8 mouse cellular contexts compared by ENCODE assay signal in the genomic region with DNA sequence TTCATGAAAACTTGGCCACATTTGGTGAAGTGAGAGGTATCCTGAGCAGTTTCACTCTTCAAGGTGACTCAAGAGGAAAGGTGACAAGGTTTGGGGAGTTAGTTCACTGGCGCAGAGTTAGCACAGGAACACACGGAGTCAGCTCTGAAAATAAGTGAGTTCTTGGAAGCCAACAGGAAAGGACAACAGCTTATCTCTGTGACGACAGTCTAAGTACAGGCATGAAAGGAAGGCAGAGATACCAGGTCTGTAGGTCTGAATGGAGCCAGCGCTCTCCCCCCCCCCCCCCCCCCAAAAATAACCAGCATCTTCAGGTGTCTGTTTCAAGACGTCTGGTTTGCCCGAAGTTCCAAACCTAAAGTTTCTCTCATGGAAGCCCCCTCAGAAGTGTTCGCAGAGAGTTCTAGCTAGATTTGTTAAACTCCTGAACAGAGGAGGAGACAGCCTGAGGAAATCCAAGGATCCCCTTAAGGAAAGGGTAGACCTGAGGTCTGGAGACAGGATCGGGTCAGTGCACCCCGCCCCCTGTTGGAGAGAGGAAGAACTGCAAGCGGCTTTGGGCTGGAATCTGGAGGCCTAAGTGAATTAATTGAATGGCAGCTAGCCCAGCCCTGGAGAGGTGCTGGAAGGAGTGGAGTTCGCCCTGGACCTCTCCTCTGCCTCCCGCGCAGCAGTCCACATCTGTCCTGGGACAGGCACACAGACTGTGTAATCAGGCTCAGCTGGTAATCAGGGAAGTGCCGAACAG. TPM values are rescaled to one million over a fixed set of nuclear protein-coding genes. Genes with fewer than 3 reads are reported as not detected.
DNase-seq lines count a peak whose midpoint lies in the region; ATAC-seq and TF ChIP-seq lines count a peak whose summit lies in the region.

No protein-coding gene starts in this region.

- WGBS in forebrain, embryonic 16.5 days: 46% methylated on average over 14 of the region's 14 CpGs
- WGBS in lung, embryonic 14.5 days: 35% methylated on average over 14 of the region's 14 CpGs

- no peaks in the 10 kb centered on the region for H3K36me3 ChIP-seq in forebrain, embryonic 16.5 days (ENCODE audit: control insufficient read depth, insufficient read depth)
- no peaks in the 10 kb centered on the region for H3K36me3 ChIP-seq in lung, embryonic 14.5 days (ENCODE audit: insufficient read depth)

- no peaks in the 10 kb centered on the region for H3K27me3 ChIP-seq in forebrain, embryonic 16.5 days (replicated peaks; ENCODE audit: control insufficient read depth, insufficient read depth, low read length)
- no peaks in the 10 kb centered on the region for H3K27me3 ChIP-seq in lung, embryonic 14.5 days (ENCODE audit: insufficient read depth, low read length)

- peak; percentile 91 for TF ChIP-seq CTCF in lung, embryonic 14.5 days (IDR thresholded peaks at IDR 0.05; ENCODE audit: low read depth)

- no peak overlapping the region for H3K9ac ChIP-seq in forebrain, embryonic 16.5 days (replicated peaks; ENCODE audit: low read depth, low read length)
- no peak overlapping the region for H3K9ac ChIP-seq in lung, embryonic 14.5 days

- no peaks in the 10 kb centered on the region for H3K4me1 ChIP-seq in forebrain, embryonic 16.5 days (replicated peaks; ENCODE audit: control insufficient read depth, insufficient read depth, low read length)
- H3K4me1 ChIP-seq in lung, embryonic 14.5 days (ENCODE audit: insufficient read depth): no peaks in the 10 kb centered on the region

- ATAC-seq in forebrain, embryonic 16.5 days: peak; percentile 57; the same call in 1 of the 2 replicates
- ATAC-seq in lung, embryonic 14.5 days (ENCODE audit: insufficient read depth): peak; percentile 85; the same call in 1 of the 2 replicates
- ATAC-seq in inflammation-experienced regulatory T-cells, adult 6 months: no peak

- intact Hi-C loops in heart, postnatal 25 days (cut with DNase I): loop anchor here (5.0 kb wide), 1 partner anchor 165 kb away; no protein-coding TSS in a partner anchor

- H3K4me2 ChIP-seq in forebrain, embryonic 16.5 days (ENCODE audit: low read length): no peak overlapping the region
- H3K4me2 ChIP-seq in lung, embryonic 14.5 days: no peak overlapping the region

- no peak overlapping the region for H3K4me3 ChIP-seq in forebrain, embryonic 16.5 days (replicated peaks; ENCODE audit: low read length)
- no peak overlapping the region for H3K4me3 ChIP-seq in lung, embryonic 14.5 days (ENCODE audit: low read depth, low read length)

- H3K27ac ChIP-seq in forebrain, embryonic 16.5 days (ENCODE audit: low read length): no peak overlapping the region
- no peak overlapping the region for H3K27ac ChIP-seq in lung, embryonic 14.5 days (ENCODE audit: low read depth)

- peak; percentile 90 for DNase-seq in R1 (ENCODE audit: low read depth, low spot score)
- DNase-seq in cerebellum, adult 11-12 months: peak; percentile 61
- peak; percentile 26 for DNase-seq in heart, postnatal 25 days (ENCODE audit: low spot score)
- DNase-seq in layer of hippocampus, adult 9-10 months (ENCODE audit: low spot score): peak; percentile 7
- peak; percentile 81 for DNase-seq in lung, embryonic 14.5 days
- peak; percentile 78 for DNase-seq in retina, postnatal 1 day

- H3K9me3 ChIP-seq in forebrain, embryonic 16.5 days (ENCODE audit: control insufficient read depth, low read length): no peaks in the 10 kb centered on the region
- no peaks in the 10 kb centered on the region for H3K9me3 ChIP-seq in lung, embryonic 14.5 days (ENCODE audit: low read depth, low read length)

RNA-seq across cellular contexts. Expression of a gene that starts 24.1 kb away (rescaled TPM):
- polyA plus RNA-seq in forebrain, embryonic 16.5 days (2015; fragmentation: Nextera tagmentation; extraction: Ambion mirVana): 0.33 and 0.47 TPM in 2 replicates
- total RNA-seq in heart, postnatal 25 days (2021): 1,000 to 10,000 TPM; 1,096 to 1,107 TPM
- polyA plus RNA-seq in lung, embryonic 14.5 days (2014; fragmentation: Nextera tagmentation; extraction: Ambion mirVana): 0.43 and 3.6 TPM in 2 replicates
- not detected for polyA plus RNA-seq in inflammation-experienced regulatory T-cells, adult 6 months (2017; shearing (Covaris generic))

RNA-seq across cellular contexts. Expression of a gene that starts 52.2 kb away (rescaled TPM):
- 19.0 and 19.6 TPM in 2 replicates for polyA plus RNA-seq in forebrain, embryonic 16.5 days (2015; fragmentation: Nextera tagmentation; extraction: Ambion mirVana)
- total RNA-seq in heart, postnatal 25 days (2021): not detected
- polyA plus RNA-seq in lung, embryonic 14.5 days (2014; fragmentation: Nextera tagmentation; extraction: Ambion mirVana): not detected in 2 replicates
- polyA plus RNA-seq in inflammation-experienced regulatory T-cells, adult 6 months (2017; shearing (Covaris generic)): not detected

Comparison
In these comparisons a context has a peak if more than half of its experiments do, and no peak if none do; other contexts are left out.
1. DNase-seq: peak in every context shown above with its lines; median percentile 90 in R1; 81 in lung, embryonic 14.5 days; 78 in retina, postnatal 1 day; 61 in cerebellum, adult 11-12 months; 26 in heart, postnatal 25 days; 7 in layer of hippocampus, adult 9-10 months.
2. RNA of a gene that starts 52.2 kb away (polyA plus RNA-seq): 19.0 to 19.6 TPM in forebrain, embryonic 16.5 days; not detected in lung, embryonic 14.5 days and not detected in inflammation-experienced regulatory T-cells, adult 6 months; every median in the first group is over 10 times any median in the second.